Comparison of ENCODE assay signal across 8 mouse cellular contexts in genomic region chr2:167782231-167782999, GRCm38 (mm10).
DNase-seq lines count a peak whose midpoint lies in the region; ATAC-seq and TF ChIP-seq lines count a peak whose summit lies in the region.

No protein-coding gene starts in this region.

- H3K9ac ChIP-seq in heart, embryonic 11.5 days (ENCODE audit: low read depth, low read length) = no peak overlapping the region
- H3K9ac ChIP-seq in limb, embryonic 15.5 days = no peak overlapping the region
- H3K9ac ChIP-seq in kidney, embryonic 14.5 days (ENCODE audit: low read depth, low read length) = no peak overlapping the region

- no peaks in the 10 kb centered on the region for H3K9me3 ChIP-seq in heart, embryonic 11.5 days (replicated peaks; ENCODE audit: control insufficient read depth, low read length)
- H3K9me3 ChIP-seq in G1E (replicated peaks) = no peaks in the 10 kb centered on the region
- H3K9me3 ChIP-seq in limb, embryonic 15.5 days = no peaks in the 10 kb centered on the region
- no peaks in the 10 kb centered on the region for H3K9me3 ChIP-seq in kidney, embryonic 14.5 days (ENCODE audit: control insufficient read depth, low read length)

- no peak for TF ChIP-seq CTCF in G1E (IDR thresholded peaks at IDR 0.05; ENCODE audit: low read depth, low read length)

- H3K4me3 ChIP-seq in heart, embryonic 11.5 days (ENCODE audit: low read depth, low read length) = no peak overlapping the region
- peak overlapping the region; percentile 39; the same call in 1 of the 2 replicates for H3K4me3 ChIP-seq in G1E (ENCODE audit: low read depth, low read length)
- no peak overlapping the region for H3K4me3 ChIP-seq in limb, embryonic 15.5 days
- H3K4me3 ChIP-seq in kidney, embryonic 14.5 days (ENCODE audit: low read length) = no peak overlapping the region

- H3K27ac ChIP-seq in heart, embryonic 11.5 days (ENCODE audit: low read depth, low read length) = no peak overlapping the region
- peak overlapping the region; percentile 43 for H3K27ac ChIP-seq in limb, embryonic 15.5 days
- no peak overlapping the region for H3K27ac ChIP-seq in kidney, embryonic 14.5 days (ENCODE audit: low read depth, low read length)

- ATAC-seq in heart, embryonic 11.5 days (replicated peaks; ENCODE audit: insufficient number of reproducible peaks, low FRiP score, low TSS enrichment) = no peak; the same call in 1 of the 2 replicates
- no peak for ATAC-seq in G1E (ENCODE audit: extremely low read depth, insufficient number of reproducible peaks, low FRiP score, poor library complexity, severe bottlenecking)
- ATAC-seq in limb, embryonic 15.5 days (ENCODE audit: insufficient number of reproducible peaks, low FRiP score, low TSS enrichment, low read depth) = no peak
- no peak for ATAC-seq in kidney, embryonic 14.5 days (ENCODE audit: low FRiP score, low TSS enrichment)

- H3K36me3 ChIP-seq in heart, embryonic 11.5 days (ENCODE audit: control insufficient read depth, insufficient read depth, low read length) = no peaks in the 10 kb centered on the region
- peaks cover 18% of the 10 kb centered on the region for H3K36me3 ChIP-seq in G1E (replicated peaks)
- H3K36me3 ChIP-seq in limb, embryonic 15.5 days = no peaks in the 10 kb centered on the region
- no peaks in the 10 kb centered on the region for H3K36me3 ChIP-seq in kidney, embryonic 14.5 days (ENCODE audit: control insufficient read depth, insufficient read depth, low read length)

- 29% methylated on average over 27 of the region's 27 CpGs for WGBS in heart, embryonic 11.5 days (ENCODE audit: insufficient replicate concordance)
- 32% methylated on average over 27 of the region's 27 CpGs for WGBS in limb, embryonic 15.5 days
- 37% methylated on average over 27 of the region's 27 CpGs for WGBS in kidney, embryonic 14.5 days

- DNase-seq in heart, adult 9 months (ENCODE audit: low spot score in 2 of 2) = no peak
- no peak for DNase-seq in G1E (ENCODE audit: low spot score)
- DNase-seq in frontal cortex, postnatal 36 days (ENCODE audit: low spot score in 2 of 2) = peak; percentile 84 to 91
- no peak for DNase-seq in gastrocnemius, postnatal 36 days
- no peak for DNase-seq in urinary bladder, adult 2 months (ENCODE audit: low spot score)

- peaks cover 31% of the 10 kb centered on the region for H3K4me1 ChIP-seq in heart, embryonic 11.5 days (ENCODE audit: control insufficient read depth, insufficient read depth, low read length)
- H3K4me1 ChIP-seq in G1E (ENCODE audit: insufficient read depth, low read depth, low read length) = peaks cover 41% of the 10 kb centered on the region
- peaks cover 42% of the 10 kb centered on the region for H3K4me1 ChIP-seq in limb, embryonic 15.5 days
- H3K4me1 ChIP-seq in kidney, embryonic 14.5 days (ENCODE audit: control insufficient read depth, insufficient read depth, low read length) = peaks cover 31% of the 10 kb centered on the region

- H3K27me3 ChIP-seq in heart, embryonic 11.5 days (ENCODE audit: control insufficient read depth, insufficient read depth, low read length) = no peaks in the 10 kb centered on the region
- peaks cover 45% of the 10 kb centered on the region for H3K27me3 ChIP-seq in G1E (ENCODE audit: insufficient read depth, low read length)
- no peaks in the 10 kb centered on the region for H3K27me3 ChIP-seq in limb, embryonic 15.5 days
- H3K27me3 ChIP-seq in kidney, embryonic 14.5 days (ENCODE audit: control insufficient read depth, insufficient read depth, low read length) = no peaks in the 10 kb centered on the region

- intact Hi-C loops in gastrocnemius, postnatal 36 days (cut with DNase I) = no loop called here

- H3K4me2 ChIP-seq in heart, embryonic 11.5 days = peak overlapping the region; percentile 49
- no peak overlapping the region; the same call in 1 of the 2 replicates for H3K4me2 ChIP-seq in limb, embryonic 15.5 days
- no peak overlapping the region for H3K4me2 ChIP-seq in kidney, embryonic 14.5 days (replicated peaks; ENCODE audit: low read depth, low read length)

Comparison
In these comparisons a context has a peak if more than half of its experiments do, and no peak if none do; other contexts are left out.
1. DNase-seq: peak in frontal cortex, postnatal 36 days (2 of 2); none in heart, adult 9 months (0 of 2), G1E (single experiment), gastrocnemius, postnatal 36 days (0 of 2) and urinary bladder, adult 2 months (single experiment).